Mouse (Mus musculus) liver, adult 2 months (tissue): Measurements from ENCODE around the gene Fam57a.

Source experiments
- CTCF ChIP-seq: fragments of 200-500 bp; IDR thresholded peaks from 2 replicates; pipeline ENCODE4 v1.5.1; 2011; ENCODE audit warnings: low read depth, low read length, control low read depth
- POLR2A ChIP-seq: fragments of 200-500 bp; IDR thresholded peaks from 2 replicates; pipeline ENCODE4 v1.6.1; 2011; ENCODE audit warnings: low read length, control low read depth; ENCODE audit not compliant: insufficient read depth; ENCODE audit errors: extremely low read depth

- TF ChIP-seq POLR2A: no peak
- TF ChIP-seq CTCF: no peak
Measured at GRCm38 (mm10) chr11:76236136-76236535, 56.7 kb downstream of the Fam57a start.
